Mouse (Mus musculus) stomach, embryonic 14.5 days (tissue): Measurements from ENCODE around the gene Zfp36l1. TPM values are rescaled to one million over a fixed set of nuclear protein-coding genes. Genes with fewer than 3 reads are reported as not detected.

ENCODE experiments used
- ATAC-seq: fragments of 200-750 bp; cut with Nextera tagmentation; 2 replicates; pipeline ENCODE4 v1.8.0; 2017; ENCODE audit warnings: low read depth, moderate TSS enrichment; ENCODE audit not compliant: insufficient number of reproducible peaks, insufficient read depth, low FRiP score
- H3K27ac ChIP-seq: fragments of 300-500 bp; sonication (generic); 2 replicates; pipeline ENCODE4 v1.5.1; 2014; ENCODE audit warnings: mild to moderate bottlenecking, low read length, moderate library complexity, mixed read lengths
- H3K27me3 ChIP-seq: fragments of 300-500 bp; sonication (generic); 2 replicates; pipeline ENCODE4 v1.6.1; 2014; ENCODE audit warnings: low read length, control low read depth, mixed read lengths; ENCODE audit not compliant: control insufficient read depth, insufficient read depth
- H3K36me3 ChIP-seq: fragments of 300-500 bp; sonication (generic); 2 replicates; pipeline ENCODE4 v1.6.1; 2014; ENCODE audit warnings: mild to moderate bottlenecking, control low read depth, low read length, moderate library complexity, mixed read lengths; ENCODE audit not compliant: control insufficient read depth, insufficient read depth
- H3K4me1 ChIP-seq: fragments of 300-500 bp; sonication (generic); 2 replicates; pipeline ENCODE4 v1.6.1; 2014; ENCODE audit warnings: low read length, control low read depth, mixed read lengths; ENCODE audit not compliant: control insufficient read depth, insufficient read depth
- H3K4me2 ChIP-seq: fragments of 300-500 bp; sonication (generic); replicated peaks from 2 replicates; pipeline ENCODE4 v1.6.1; 2014; ENCODE audit warnings: low read depth, low read length, control low read depth
- H3K4me3 ChIP-seq: fragments of 300-500 bp; sonication (generic); 2 replicates; pipeline ENCODE4 v1.5.1; 2014; ENCODE audit warnings: low read depth, low read length, control low read depth
- H3K9ac ChIP-seq: fragments of 300-500 bp; sonication (generic); replicated peaks from 2 replicates; pipeline ENCODE4 v1.6.1; 2014; ENCODE audit warnings: low read depth, mild to moderate bottlenecking, control low read depth, low read length, moderate library complexity, mixed read lengths
- H3K9me3 ChIP-seq: fragments of 300-500 bp; sonication (generic); 2 replicates; pipeline ENCODE4 v1.6.1; 2016; ENCODE audit warnings: low read depth, low read length, control low read depth; ENCODE audit not compliant: control insufficient read depth
- WGBS: fragments of 180-500 bp; shearing (Covaris S2); extraction: QIAGEN DNeasy Blood & Tissue Kit; methylation state at CpG from one replicate; pipeline ENCODE4 v1.1.7; 2014; 5-methylcytosine and 5-hydroxymethylcytosine counted together
- polyA plus RNA-seq: library from polyadenylated mRNA; unstranded; fragments of >200 nt; fragmentation: Nextera tagmentation; extraction: Ambion mirVana; gene quantifications from 2 replicates; pipeline ENCODE4 v1.2.1, GENCODE M21; 2014

Zfp36l1 gene
- polyA plus RNA-seq, 1 experiment from 2014 or later: 245 TPM

DNA sequence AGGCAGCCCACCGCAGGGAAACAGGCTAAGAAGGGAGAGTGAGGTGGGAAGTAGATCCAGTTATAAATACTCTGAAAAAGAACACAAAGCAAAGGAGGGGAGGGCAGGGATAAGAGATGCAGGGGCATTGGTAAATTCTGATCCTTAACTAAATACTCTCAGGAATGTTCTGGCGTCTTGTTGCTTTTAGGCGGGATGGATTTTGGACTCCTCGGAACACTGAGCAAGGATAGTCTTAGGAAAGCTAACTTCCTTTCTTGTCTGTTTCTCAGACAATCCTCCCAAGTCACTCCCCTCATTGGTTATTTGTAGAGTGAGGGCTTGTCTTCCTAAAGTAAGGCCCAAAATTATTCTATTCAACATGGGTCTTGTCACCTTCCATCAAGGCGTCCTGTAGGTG is 12.5 kb upstream of the Zfp36l1 start:
- H3K36me3 ChIP-seq: peaks cover 8% of the 10 kb centered on the region; the same call in 1 of the 2 replicates
- WGBS: 77% methylated on average over 5 of the region's 5 CpGs
- H3K4me1 ChIP-seq: peaks cover 53% of the 10 kb centered on the region
- H3K27ac ChIP-seq: peak overlapping the region; percentile 21; the same call in 1 of the 2 replicates
- no peak for ATAC-seq
- no peak overlapping the region for H3K4me3 ChIP-seq
- no peak overlapping the region for H3K4me2 ChIP-seq
- no peaks in the 10 kb centered on the region for H3K27me3 ChIP-seq
- H3K9ac ChIP-seq: no peak overlapping the region
- H3K9me3 ChIP-seq: no peaks in the 10 kb centered on the region

DNA sequence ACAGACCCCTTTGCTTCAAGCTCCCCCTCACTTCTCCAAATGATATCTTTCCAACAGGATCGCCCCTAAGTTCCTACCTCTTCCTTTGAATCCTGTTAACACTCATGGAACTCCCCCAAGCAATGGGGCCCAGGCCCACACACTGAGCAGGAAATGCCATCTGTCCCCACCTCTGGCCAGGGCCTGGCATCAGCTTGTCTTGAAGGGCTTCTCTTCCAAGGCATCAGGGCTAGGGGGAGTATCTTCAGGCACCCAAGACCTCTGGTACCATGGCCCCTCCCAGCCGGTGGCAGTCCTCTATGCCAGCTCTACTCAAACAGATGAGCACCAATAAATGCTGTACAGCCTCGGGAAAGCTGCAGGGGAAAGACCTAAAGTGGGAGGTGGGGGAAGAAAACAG is 11.9 kb upstream of the Zfp36l1 start:
- Histone ChIP-seq H3K4me1 (peaks cover 48% of the 10 kb centered on the region), H3K27me3 (no peaks in the 10 kb centered on the region), H3K4me2 (no peak overlapping the region), H3K27ac (peak overlapping the region; percentile 92; the same call in 1 of the 2 replicates), H3K4me3 (no peak overlapping the region), H3K9me3 (no peaks in the 10 kb centered on the region), H3K36me3 (peaks cover 12% of the 10 kb centered on the region; the same call in 1 of the 2 replicates), H3K9ac (no peak overlapping the region)
- ATAC-seq: no peak
- 74% methylated on average over 3 of the region's 3 CpGs for WGBS

DNA sequence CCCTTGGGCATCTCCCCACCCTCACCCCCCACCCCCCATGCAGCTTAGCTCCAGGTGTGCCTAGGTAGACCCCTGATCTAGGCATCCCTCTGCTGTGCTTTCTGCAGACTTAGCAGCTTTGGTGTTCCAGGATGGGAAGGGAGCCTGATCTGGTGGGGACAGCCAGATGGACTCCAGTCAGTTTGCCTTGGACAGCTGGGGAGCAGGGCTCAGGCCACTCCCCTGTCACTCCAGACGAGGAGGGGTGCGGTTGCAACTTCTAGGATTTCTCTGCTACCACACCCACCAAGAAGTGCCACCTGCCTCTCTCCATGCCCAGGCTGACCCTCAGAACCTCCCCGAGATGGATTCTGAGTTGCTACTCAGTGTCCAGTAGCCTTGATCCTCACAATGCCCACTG is 11.4 kb upstream of the Zfp36l1 start:
- WGBS: 49% methylated on average over 3 of the region's 3 CpGs
- peaks cover 46% of the 10 kb centered on the region for H3K4me1 ChIP-seq
- 0 out of 2 replicates have a peak overlapping the region, but pooled peaks have one; percentile 4 for H3K4me2 ChIP-seq
- H3K4me3 ChIP-seq: no peak overlapping the region
- no peaks in the 10 kb centered on the region for H3K9me3 ChIP-seq
- H3K27me3 ChIP-seq: no peaks in the 10 kb centered on the region
- peak overlapping the region; percentile 92 for H3K27ac ChIP-seq
- ATAC-seq: no peak
- no peak overlapping the region for H3K9ac ChIP-seq
- H3K36me3 ChIP-seq: peaks cover 13% of the 10 kb centered on the region; the same call in 1 of the 2 replicates

DNA sequence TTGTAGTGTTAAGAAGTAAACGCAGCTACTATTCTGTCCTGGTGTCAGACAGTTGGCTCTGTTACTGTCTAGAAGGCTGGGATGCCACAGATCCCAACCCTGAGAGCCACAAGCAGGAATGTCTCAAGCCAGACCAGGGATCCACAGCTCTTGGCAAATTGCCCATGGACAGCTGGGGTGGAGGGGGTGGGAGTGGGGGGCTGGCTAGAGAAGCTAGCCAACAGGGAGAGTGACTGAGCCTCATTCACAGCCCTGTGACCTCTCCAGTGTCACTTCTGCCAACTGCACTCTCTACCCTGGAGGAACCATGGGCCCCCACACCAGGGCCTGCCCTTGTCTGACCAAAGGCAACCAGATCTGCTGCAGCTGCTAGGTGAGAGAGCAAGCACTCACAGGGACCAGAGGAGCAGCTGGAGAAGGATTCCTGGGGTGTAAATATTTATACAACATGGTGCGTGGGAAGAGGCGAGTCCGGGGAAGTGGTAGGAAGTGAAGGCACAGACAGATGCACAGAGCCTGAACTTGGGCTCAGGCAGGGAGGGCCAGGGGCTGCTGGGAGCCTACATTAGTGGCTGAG is 10.5 kb upstream of the Zfp36l1 start:
- Histone ChIP-seq H3K4me3 (no peak overlapping the region), H3K4me1 (peaks cover 48% of the 10 kb centered on the region), H3K9ac (no peak overlapping the region), H3K4me2 (peak overlapping the region; percentile 18; the same call in 1 of the 2 replicates), H3K27me3 (no peaks in the 10 kb centered on the region), H3K9me3 (no peaks in the 10 kb centered on the region), H3K27ac (peak overlapping the region; percentile 92), H3K36me3 (peaks cover 13% of the 10 kb centered on the region; the same call in 1 of the 2 replicates)
- 15% methylated on average over 4 of the region's 4 CpGs for WGBS
- peak; percentile 78; the same call in 1 of the 2 replicates for ATAC-seq

DNA sequence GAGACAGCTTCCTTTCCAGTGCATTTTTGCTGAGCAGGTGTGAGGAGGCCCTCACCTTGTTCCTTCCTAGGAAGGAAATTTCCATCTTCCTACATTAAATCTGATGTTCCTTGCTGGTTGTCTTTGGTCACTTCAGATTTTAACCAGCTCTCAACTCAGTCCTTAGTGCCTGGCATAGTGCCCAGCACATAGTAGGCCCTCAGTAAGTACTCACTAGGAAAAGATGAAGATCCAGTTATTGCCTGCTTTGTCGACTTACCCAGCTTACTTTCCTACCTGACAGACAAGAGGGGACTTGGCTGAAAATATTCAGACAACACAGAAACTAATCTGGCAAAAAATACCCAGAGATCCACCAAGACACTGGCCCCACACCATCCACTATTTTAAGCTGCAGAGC is 8.6 kb upstream of the Zfp36l1 start:
- no peaks in the 10 kb centered on the region for H3K27me3 ChIP-seq
- peaks cover 48% of the 10 kb centered on the region for H3K4me1 ChIP-seq
- ATAC-seq: no peak
- peaks cover 13% of the 10 kb centered on the region; the same call in 1 of the 2 replicates for H3K36me3 ChIP-seq
- H3K9me3 ChIP-seq: no peaks in the 10 kb centered on the region
- WGBS: 52% methylated on average over 1 of the region's 1 CpGs
- no peak overlapping the region for H3K4me3 ChIP-seq
- peak overlapping the region; percentile 92 for H3K27ac ChIP-seq
- H3K9ac ChIP-seq: no peak overlapping the region
- no peak overlapping the region for H3K4me2 ChIP-seq

DNA sequence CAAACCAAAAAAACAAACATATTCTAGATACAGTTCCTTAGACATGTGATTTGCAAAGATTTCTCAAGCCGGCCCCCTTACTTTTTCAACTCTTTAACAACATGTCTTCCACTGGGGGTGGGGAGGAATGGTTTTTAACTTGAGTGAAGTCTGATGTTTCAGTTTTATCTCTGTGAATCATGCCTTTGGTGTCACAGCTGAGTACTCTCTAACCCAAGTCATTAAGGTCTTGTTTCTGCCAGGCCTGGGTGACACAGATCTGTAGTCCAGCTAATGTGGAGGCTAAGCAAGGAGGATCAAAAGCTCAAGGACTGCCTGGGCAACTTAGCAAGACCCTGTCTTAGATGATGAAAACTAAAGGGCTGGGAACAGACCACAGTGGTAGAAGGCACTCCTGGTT is 5.8 kb upstream of the Zfp36l1 start:
- H3K9ac ChIP-seq: no peak overlapping the region
- ATAC-seq: no peak
- H3K27ac ChIP-seq: no peak overlapping the region
- peaks cover 8% of the 10 kb centered on the region; the same call in 1 of the 2 replicates for H3K36me3 ChIP-seq
- no peak overlapping the region for H3K4me2 ChIP-seq
- H3K4me3 ChIP-seq: no peak overlapping the region
- H3K27me3 ChIP-seq: no peaks in the 10 kb centered on the region
- H3K9me3 ChIP-seq: no peaks in the 10 kb centered on the region
- H3K4me1 ChIP-seq: peaks cover 26% of the 10 kb centered on the region
- WGBS: 94% methylated on average over 1 of the region's 1 CpGs

DNA sequence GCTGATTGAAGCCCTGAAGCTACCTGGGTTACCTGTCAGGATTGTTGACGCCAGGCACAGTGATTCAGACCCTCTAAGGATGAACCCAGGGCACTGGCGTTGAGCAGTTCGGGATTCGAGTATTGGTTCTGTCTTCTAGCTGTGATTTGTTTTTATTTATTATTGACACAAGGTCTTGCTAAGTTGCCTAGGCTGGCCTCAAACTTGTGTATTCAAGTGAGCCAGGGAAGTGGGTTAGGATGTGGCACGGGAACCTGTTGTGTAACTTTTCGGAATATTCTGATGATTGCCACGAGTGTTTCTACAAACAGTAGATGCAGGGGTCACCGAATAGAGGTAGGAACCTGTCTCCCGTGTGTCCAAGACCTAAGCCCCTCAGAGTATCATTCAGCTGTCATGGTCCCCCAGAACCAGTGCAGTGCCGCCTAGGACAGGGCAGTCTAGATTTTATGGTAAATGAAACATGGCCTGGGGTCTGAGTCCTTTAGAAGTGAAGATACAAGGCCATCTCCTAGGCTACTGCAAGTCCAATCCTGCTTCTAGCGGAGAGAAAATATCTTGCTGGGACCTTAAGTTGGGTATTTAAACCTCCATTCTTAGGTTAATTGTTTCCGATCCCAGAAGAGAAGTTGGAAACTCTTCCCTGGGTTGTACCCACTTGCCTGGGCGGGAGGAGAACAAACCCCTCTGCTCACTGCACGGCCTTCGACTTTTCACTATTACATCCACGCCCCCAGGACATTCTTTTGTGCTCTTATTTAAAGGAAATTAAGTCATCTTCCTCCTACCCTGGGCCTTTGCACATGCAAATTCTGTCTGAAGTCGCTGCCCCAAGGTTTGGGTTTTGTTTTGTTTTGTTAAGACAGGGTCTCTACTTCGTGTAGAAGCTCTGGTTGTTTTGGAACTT is 3.6 kb upstream of the Zfp36l1 start:
- H3K27me3 ChIP-seq: no peaks in the 10 kb centered on the region
- 35% methylated on average over 18 of the region's 18 CpGs for WGBS
- H3K4me2 ChIP-seq: peak overlapping the region; percentile 92
- H3K9ac ChIP-seq: peak overlapping the region; percentile 76
- H3K9me3 ChIP-seq: no peaks in the 10 kb centered on the region
- peak overlapping the region; percentile 87 for H3K4me3 ChIP-seq
- H3K4me1 ChIP-seq: peaks cover 5% of the 10 kb centered on the region; the same call in 1 of the 2 replicates
- H3K27ac ChIP-seq: peak overlapping the region; percentile 99
- ATAC-seq: no peak
- peaks cover 8% of the 10 kb centered on the region; the same call in 1 of the 2 replicates for H3K36me3 ChIP-seq

DNA sequence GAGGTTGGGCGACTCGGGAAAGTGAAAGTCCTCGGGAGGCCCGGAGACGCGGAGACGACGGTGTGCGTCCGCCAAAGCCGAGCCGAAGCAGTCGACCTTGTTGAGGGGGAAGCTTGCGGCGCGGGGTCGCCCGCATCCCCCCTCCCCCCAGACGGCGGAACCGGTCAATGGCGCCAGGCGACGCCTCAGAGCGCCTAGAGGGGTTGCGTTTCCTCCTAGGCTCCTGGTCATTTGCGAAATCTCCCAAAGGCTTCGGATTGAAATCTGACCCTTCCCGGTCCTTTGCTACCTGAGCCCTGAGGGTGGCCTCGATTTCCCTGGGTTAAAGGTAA is 3.0 kb upstream of the Zfp36l1 start:
- Histone ChIP-seq H3K9me3 (no peaks in the 10 kb centered on the region), H3K27me3 (no peaks in the 10 kb centered on the region), H3K4me3 (peak overlapping the region; percentile 87), H3K9ac (peak overlapping the region; percentile 76), H3K4me1 (0 out of 2 replicates have a peak, but pooled peaks cover 4% of the 10 kb centered on the region), H3K36me3 (peaks cover 8% of the 10 kb centered on the region; the same call in 1 of the 2 replicates), H3K4me2 (peak overlapping the region; percentile 92), H3K27ac (peak overlapping the region; percentile 99)
- ATAC-seq: no peak
- 0% methylated on average over 30 of the region's 30 CpGs for WGBS
